Mouse (Mus musculus) layer of hippocampus, postnatal 25 days (tissue): Measurements from ENCODE around the gene Mapk14. TPM values are rescaled to one million over a fixed set of nuclear protein-coding genes. Genes with fewer than 3 reads are reported as not detected.

Source experiments
- DNase-seq, 2 experiments: peaks; one replicate each; pipeline ENCODE4 v3.0.0; 2022; ENCODE audit warnings: mixed read lengths in 2 of 2, low spot score in 1 of 2; ENCODE audit errors: extremely low spot score in 1 of 2
- total RNA-seq, 2 experiments: library from RNA; stranded (reverse); gene quantifications; 2 replicates each; pipeline ENCODE4 v1.2.3; 2021

The Mapk14 gene
- total RNA-seq, 2 experiments from 2014 or later = 69.7 to 82.2 TPM

GRCm38 (mm10) chr17:28776817-28777216 is 85.7 kb downstream of the Mapk14 start:
- DNase-seq = no peak

DNA sequence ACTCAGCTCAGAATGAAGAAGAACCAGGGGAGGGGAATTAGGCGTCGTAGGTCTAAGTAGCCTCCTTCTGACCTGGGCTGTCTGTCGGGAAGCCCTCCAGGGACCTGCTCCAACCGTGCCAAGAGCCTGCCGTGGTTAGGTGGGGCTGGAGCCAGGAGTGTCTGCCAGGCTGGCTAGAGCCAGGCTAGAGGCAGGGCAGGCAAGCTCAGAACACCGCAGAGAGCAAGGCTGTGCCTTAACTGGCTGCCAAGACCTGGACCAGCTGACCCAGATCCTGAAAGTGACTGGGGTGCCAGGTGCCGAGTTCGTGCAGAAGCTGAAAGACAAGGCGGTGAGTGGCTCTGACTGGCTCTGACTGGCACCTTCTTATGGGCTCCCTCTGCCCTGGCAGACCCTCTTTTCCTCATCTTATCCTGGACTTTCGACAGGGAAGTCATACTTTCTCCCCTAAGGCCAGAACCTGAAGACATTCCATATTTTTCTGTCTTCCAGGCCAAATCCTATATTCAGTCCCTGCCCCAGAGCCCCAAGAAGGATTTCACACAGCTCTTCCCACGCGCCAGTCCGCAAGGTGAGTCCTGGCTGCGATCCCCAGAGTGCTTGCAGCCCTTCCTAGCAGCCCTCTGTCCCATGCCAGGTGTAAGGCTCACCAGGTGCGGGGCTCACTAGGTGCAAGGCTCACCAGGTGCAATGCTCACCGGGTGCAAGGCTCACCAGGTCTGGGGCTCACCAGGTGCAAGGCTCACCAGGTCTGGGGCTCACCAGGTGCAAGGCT is 86.3 kb downstream of the Mapk14 start:
- DNase-seq = peak in 1 of 2 experiments; percentile 20

GRCm38 (mm10) chr17:28779735-28780134 is 88.6 kb downstream of the Mapk14 start:
- DNase-seq = no peak

DNA sequence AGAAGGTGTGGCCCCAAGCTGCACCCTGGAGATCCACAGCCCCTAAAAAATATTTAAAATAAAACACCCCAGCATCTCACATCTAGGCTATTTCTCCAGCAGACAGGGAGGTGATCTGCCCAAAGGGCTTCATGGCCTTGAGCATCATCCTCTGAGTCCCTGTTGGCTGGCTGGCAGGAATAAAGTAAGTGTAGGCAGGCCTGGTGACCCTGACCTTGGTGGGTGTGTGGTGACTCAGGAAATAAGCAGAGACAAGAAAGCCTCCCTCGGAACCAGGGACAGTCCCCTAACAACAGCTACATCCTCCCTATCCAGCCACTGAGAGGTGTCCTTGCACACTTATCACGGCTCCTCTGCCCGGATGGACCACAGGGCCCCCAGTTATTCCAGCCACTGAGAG is 89.7 kb downstream of the Mapk14 start:
- no peak for DNase-seq

DNA sequence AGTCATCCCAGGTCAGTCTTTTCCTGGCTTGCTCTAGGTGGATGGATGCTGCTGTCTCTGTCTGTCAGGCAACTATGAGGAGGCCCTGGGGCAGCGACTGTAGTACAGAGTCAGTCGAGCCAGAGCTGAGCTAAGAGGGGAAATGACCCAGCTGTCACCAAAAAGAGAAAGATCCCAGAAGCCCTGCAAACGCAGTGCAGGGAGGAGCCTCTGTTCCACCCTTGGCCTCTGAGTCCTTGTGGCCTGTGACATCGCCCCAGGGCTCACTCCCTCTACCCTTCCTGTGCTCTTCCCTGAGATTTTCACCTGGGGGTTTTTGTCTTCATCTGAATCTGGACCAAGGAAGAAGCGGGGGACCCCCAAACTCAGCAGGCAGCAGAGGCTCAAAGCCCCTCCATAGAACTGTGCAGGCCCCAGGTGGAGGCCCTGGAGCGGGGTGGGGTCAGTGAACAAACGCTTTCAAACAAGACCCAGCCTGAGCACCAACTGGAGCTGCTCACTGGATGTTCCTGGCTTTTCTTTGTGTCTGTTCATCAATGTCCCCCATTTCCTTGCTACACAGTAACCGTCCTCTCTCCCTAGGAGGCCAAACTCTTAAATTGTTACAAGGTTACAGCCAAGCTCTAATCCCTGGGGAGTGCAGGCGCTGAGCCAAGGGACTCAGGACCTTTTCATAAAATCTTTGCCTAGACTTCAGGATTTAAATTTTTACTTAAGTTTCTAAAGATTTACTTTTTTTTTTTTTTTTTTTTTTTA is 90.3 kb downstream of the Mapk14 start:
- no peak for DNase-seq

GRCm38 (mm10) chr17:28785036-28785435 is 93.9 kb downstream of the Mapk14 start:
- DNase-seq = no peak

GRCm38 (mm10) chr17:28787507-28787906 is 96.4 kb downstream of the Mapk14 start:
- no peak for DNase-seq

DNA sequence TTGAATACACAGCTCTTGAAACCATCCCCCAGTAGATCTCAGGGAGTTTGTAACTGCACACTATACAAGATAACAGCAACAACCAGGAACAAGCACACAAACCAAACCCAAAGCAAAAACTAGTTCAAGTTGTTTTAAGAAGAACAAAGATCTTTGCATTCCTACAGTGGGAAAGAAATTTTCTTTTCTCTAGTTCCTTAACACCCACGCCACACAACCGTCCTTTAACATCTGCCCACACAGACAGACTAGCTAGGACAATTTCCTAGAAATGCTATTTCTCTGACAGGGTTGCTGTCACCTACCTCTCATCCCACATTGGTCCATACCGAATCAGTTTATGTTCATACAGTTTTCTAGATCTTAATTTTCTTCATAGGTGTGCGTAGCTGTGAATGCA is 105.9 kb downstream of the Mapk14 start:
- no peak for DNase-seq

Other genes starting within 250 kb of the Mapk14 start
- gene Fkbp5, start 173.8 kb upstream of the Mapk14 start, total RNA-seq = 10 to 100 TPM; 62.5 to 85.0 TPM
- gene Armc12, start 160.5 kb upstream of the Mapk14 start, total RNA-seq = not detected
- not detected for gene Clpsl2, start 141.9 kb upstream of the Mapk14 start, total RNA-seq
- not detected for gene Clps, start 130.6 kb upstream of the Mapk14 start, total RNA-seq
- 1 to 10 TPM; 3.6 to 4.0 TPM for gene Lhfpl5, start 115.7 kb upstream of the Mapk14 start, total RNA-seq
- gene Srpk1, start 68.6 kb upstream of the Mapk14 start, total RNA-seq = 10 to 100 TPM; 74.0 to 88.7 TPM
- 10 to 100 TPM in 1 of 2 experiments, 1 to 10 TPM in 1; 6.0 to 10.8 TPM for gene Slc26a8, start 1.1 kb upstream of the Mapk14 start, total RNA-seq
- 1 to 10 TPM; 1.6 to 1.7 TPM for gene AC170998.1, start 34.8 kb downstream of the Mapk14 start, total RNA-seq
- 1 to 10 TPM in 1 of 2 experiments, under 1 TPM in 1; 0.45 to 1.3 TPM for gene Mapk13, start 78.0 kb downstream of the Mapk14 start, total RNA-seq
- gene Brpf3, start 109.8 kb downstream of the Mapk14 start, total RNA-seq = 10 to 100 TPM; 36.2 to 50.0 TPM
- gene Pnpla1, start 167.1 kb downstream of the Mapk14 start, total RNA-seq = under 1 TPM; 0.42 to 0.66 TPM
- 1 to 10 TPM; 3.1 to 3.9 TPM for gene 4930539E08Rik, start 224.0 kb downstream of the Mapk14 start, total RNA-seq